In the genomic region with DNA sequence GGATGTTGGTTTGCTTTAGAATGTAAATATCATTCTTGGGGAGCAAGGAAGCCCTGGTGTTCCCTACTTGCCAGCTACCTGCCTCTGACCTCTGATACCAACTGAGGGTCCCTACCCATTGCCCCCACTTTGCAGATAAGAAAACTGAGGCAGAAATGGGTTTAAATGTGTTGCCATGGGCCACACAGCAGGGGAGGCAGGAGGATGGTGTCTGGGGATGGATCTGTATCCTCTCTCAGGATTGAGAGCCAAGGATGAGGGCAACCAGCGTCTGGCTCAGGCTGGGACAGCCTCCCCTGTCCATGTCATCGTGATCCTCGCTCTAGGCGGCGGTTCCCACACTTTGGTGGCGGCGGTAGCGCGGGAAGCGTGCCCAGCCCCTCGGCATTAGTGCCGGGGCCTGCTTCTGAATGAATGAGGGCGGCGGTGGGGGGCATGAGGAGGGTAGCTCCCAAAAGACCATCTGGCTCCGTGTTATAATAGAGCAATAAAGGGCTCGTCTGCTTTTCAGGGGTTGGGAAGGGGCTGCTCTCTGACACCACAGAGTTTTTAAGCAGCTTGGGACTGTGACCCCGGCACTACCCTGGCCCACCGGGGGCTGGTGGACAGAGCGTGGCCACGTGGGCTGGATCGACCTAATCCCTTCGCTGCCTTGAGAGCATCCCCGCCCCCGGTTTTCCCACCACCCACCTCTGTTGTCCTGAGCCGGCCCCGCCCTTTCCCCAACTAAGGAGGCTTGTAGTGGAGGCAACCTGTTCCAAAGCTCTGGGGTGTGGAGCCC, we compare ENCODE assay signal across 11 mouse cellular contexts. TPM values are rescaled to one million over a fixed set of nuclear protein-coding genes. Genes with fewer than 3 reads are reported as not detected.
DNase-seq lines count a peak whose midpoint lies in the region; ATAC-seq and TF ChIP-seq lines count a peak whose summit lies in the region.
"Had no signal": no experiment of that assay in that cellular context is flagged by ENCODE, and none has a peak within 500 bp of the region (broad histone marks: within the 10 kb centered on the region; RNA-seq: fewer than 3 reads in every experiment).

No protein-coding gene starts in this region.

- ATAC-seq in embryonic facial prominence, embryonic 14.5 days (ENCODE audit: low read depth) = peak; percentile 48; the same call in 1 of the 2 replicates
- ATAC-seq in hindbrain, postnatal 0 days = peak; percentile 40; the same call in 1 of the 2 replicates
- peak; percentile 61 for ATAC-seq in neural tube, embryonic 12.5 days (ENCODE audit: low FRiP score, low read depth)

- no peak overlapping the region for H3K27ac ChIP-seq in heart, embryonic 10.5 days
- H3K27ac ChIP-seq in embryonic facial prominence, embryonic 14.5 days (replicated peaks; ENCODE audit: low read depth, low read length) = no peak overlapping the region
- H3K27ac ChIP-seq in hindbrain, postnatal 0 days = no peak overlapping the region
- H3K27ac ChIP-seq in neural tube, embryonic 12.5 days = no peak overlapping the region
- H3K27ac ChIP-seq: kidney, postnatal 0 days; stomach, postnatal 0 days had no signal

- H3K27me3 ChIP-seq in heart, embryonic 10.5 days (ENCODE audit: insufficient read depth, poor library complexity, severe bottlenecking) = peaks cover 96% of the 10 kb centered on the region
- peaks cover 72% of the 10 kb centered on the region for H3K27me3 ChIP-seq in embryonic facial prominence, embryonic 14.5 days (replicated peaks; ENCODE audit: control insufficient read depth, insufficient read depth, low read length)
- H3K27me3 ChIP-seq in hindbrain, postnatal 0 days (ENCODE audit: insufficient read depth, low read length) = no peaks in the 10 kb centered on the region
- H3K27me3 ChIP-seq in neural tube, embryonic 12.5 days (replicated peaks) = peaks cover 28% of the 10 kb centered on the region; the same call in 1 of the 2 replicates

- no peaks in the 10 kb centered on the region for H3K9me3 ChIP-seq in heart, embryonic 10.5 days
- no peaks in the 10 kb centered on the region for H3K9me3 ChIP-seq in embryonic facial prominence, embryonic 14.5 days (ENCODE audit: control insufficient read depth, low read length)
- no peaks in the 10 kb centered on the region for H3K9me3 ChIP-seq in hindbrain, postnatal 0 days (ENCODE audit: low read length)
- no peaks in the 10 kb centered on the region for H3K9me3 ChIP-seq in neural tube, embryonic 12.5 days

- intact Hi-C loops in heart, postnatal 14 days (cut with DNase I) = no loop called here
- intact Hi-C loops in gastrocnemius, postnatal 36 days (cut with DNase I) = loop anchor here (5.0 kb wide), 1 partner anchor 40 kb away; no protein-coding TSS in a partner anchor

- peak overlapping the region; percentile 18; the same call in 1 of the 2 replicates for H3K4me2 ChIP-seq in embryonic facial prominence, embryonic 14.5 days (ENCODE audit: low read depth, low read length)
- peak overlapping the region; percentile 35 for H3K4me2 ChIP-seq in hindbrain, postnatal 0 days (ENCODE audit: low read depth, low read length)
- peak overlapping the region; percentile 46 for H3K4me2 ChIP-seq in neural tube, embryonic 12.5 days (replicated peaks)

- no peak for DNase-seq in heart, embryonic 10.5 days (ENCODE audit: low spot score)
- DNase-seq in heart, postnatal 14 days = no peak
- peak; percentile 64 for DNase-seq in embryonic facial prominence, embryonic 14.5 days (ENCODE audit: low spot score)
- DNase-seq in hindbrain, postnatal 0 days (ENCODE audit: low spot score) = peak; percentile 76
- no peak for DNase-seq in gastrocnemius, postnatal 36 days
- DNase-seq in left cerebral cortex, adult 8-10 months (ENCODE audit: low spot score in 2 of 2) = no peak
- no peak for DNase-seq in heart, adult 8-10 months (ENCODE audit: low spot score)
- DNase-seq: right cerebral cortex, adult 18-20 months had no signal

- TF ChIP-seq CTCF in hindbrain, postnatal 0 days (IDR thresholded peaks at IDR 0.05; ENCODE audit: low read depth) = no peak

- H3K9ac ChIP-seq in embryonic facial prominence, embryonic 14.5 days (ENCODE audit: low read depth, low read length) = no peak overlapping the region
- H3K9ac ChIP-seq in hindbrain, postnatal 0 days (replicated peaks; ENCODE audit: low read length) = no peak overlapping the region
- no peak overlapping the region for H3K9ac ChIP-seq in neural tube, embryonic 12.5 days

- peak overlapping the region; percentile 15; the same call in 1 of the 2 replicates for H3K4me3 ChIP-seq in heart, embryonic 10.5 days
- H3K4me3 ChIP-seq in embryonic facial prominence, embryonic 14.5 days (ENCODE audit: low read depth, low read length) = no peak overlapping the region
- H3K4me3 ChIP-seq in hindbrain, postnatal 0 days (ENCODE audit: low read length) = peak overlapping the region; percentile 7; the same call in 1 of the 2 replicates
- H3K4me3 ChIP-seq in neural tube, embryonic 12.5 days = no peak overlapping the region

- 5% methylated on average over 26 of the region's 26 CpGs for WGBS in heart, embryonic 10.5 days
- WGBS in embryonic facial prominence, embryonic 14.5 days = under 1% methylated on average over 26 of the region's 26 CpGs
- 4% methylated on average over 26 of the region's 26 CpGs for WGBS in hindbrain, postnatal 0 days
- WGBS in neural tube, embryonic 12.5 days = 1% methylated on average over 26 of the region's 26 CpGs

- peaks cover 18% of the 10 kb centered on the region for H3K4me1 ChIP-seq in heart, embryonic 10.5 days
- peaks cover 12% of the 10 kb centered on the region; the same call in 1 of the 2 replicates for H3K4me1 ChIP-seq in embryonic facial prominence, embryonic 14.5 days (ENCODE audit: control insufficient read depth, insufficient read depth, low read length)
- peaks cover 15% of the 10 kb centered on the region for H3K4me1 ChIP-seq in hindbrain, postnatal 0 days (ENCODE audit: insufficient read depth, low read length)
- peaks cover 54% of the 10 kb centered on the region for H3K4me1 ChIP-seq in neural tube, embryonic 12.5 days

- no peaks in the 10 kb centered on the region for H3K36me3 ChIP-seq in heart, embryonic 10.5 days
- H3K36me3 ChIP-seq in embryonic facial prominence, embryonic 14.5 days (ENCODE audit: control insufficient read depth, insufficient read depth, low read length) = no peaks in the 10 kb centered on the region
- no peaks in the 10 kb centered on the region for H3K36me3 ChIP-seq in hindbrain, postnatal 0 days (ENCODE audit: insufficient read depth, low read length)
- H3K36me3 ChIP-seq in neural tube, embryonic 12.5 days = no peaks in the 10 kb centered on the region

RNA-seq across cellular contexts. Expression of a gene that starts 8.1 kb away (rescaled TPM):
- polyA plus RNA-seq in heart, embryonic 10.5 days (2016; fragmentation: Nextera tagmentation; extraction: Ambion mirVana) = 0.15 and 0.26 TPM in 2 replicates
- not detected for total RNA-seq in heart, postnatal 14 days (2021)
- polyA plus RNA-seq in embryonic facial prominence, embryonic 14.5 days (2014; fragmentation: Nextera tagmentation; extraction: Ambion mirVana) = 2.1 and 2.8 TPM in 2 replicates
- 149 and 177 TPM in 2 replicates for total RNA-seq in hindbrain, postnatal 0 days (2014; rRNA removed)
- polyA plus RNA-seq in hindbrain, postnatal 0 days (2015; fragmentation: Nextera tagmentation; extraction: Ambion mirVana) = 106 and 122 TPM in 2 replicates
- 396 and 412 TPM in 2 replicates for polyA plus RNA-seq in neural tube, embryonic 12.5 days (2016; fragmentation: Nextera tagmentation; extraction: Ambion mirVana)
- not detected for total RNA-seq in gastrocnemius, postnatal 36 days (2021)
- 10 to 100 TPM; 31.5 to 42.6 (median 41.9) TPM for total RNA-seq in left cerebral cortex, adult 8-10 months (2022)
- total RNA-seq in heart, adult 8-10 months (2022) = not detected

RNA-seq across cellular contexts. Expression of a gene that starts 11.3 kb away (rescaled TPM):
- 45.3 and 49.2 TPM in 2 replicates for polyA plus RNA-seq in heart, embryonic 10.5 days (2016; fragmentation: Nextera tagmentation; extraction: Ambion mirVana)
- 10 to 100 TPM; 38.3 to 41.0 TPM for total RNA-seq in heart, postnatal 14 days (2021)
- polyA plus RNA-seq in embryonic facial prominence, embryonic 14.5 days (2014; fragmentation: Nextera tagmentation; extraction: Ambion mirVana) = 34.5 and 38.8 TPM in 2 replicates
- total RNA-seq in hindbrain, postnatal 0 days (2014; rRNA removed) = 34.5 and 40.9 TPM in 2 replicates
- polyA plus RNA-seq in hindbrain, postnatal 0 days (2015; fragmentation: Nextera tagmentation; extraction: Ambion mirVana) = 25.2 and 28.1 TPM in 2 replicates
- 41.2 and 46.3 TPM in 2 replicates for polyA plus RNA-seq in neural tube, embryonic 12.5 days (2016; fragmentation: Nextera tagmentation; extraction: Ambion mirVana)
- total RNA-seq in gastrocnemius, postnatal 36 days (2021) = 10 to 100 TPM; 30.5 to 33.2 TPM
- total RNA-seq in left cerebral cortex, adult 8-10 months (2022) = 10 to 100 TPM; 35.5 to 44.7 (median 38.6) TPM
- 10 to 100 TPM; 38.6 to 44.1 (median 41.2) TPM for total RNA-seq in heart, adult 8-10 months (2022)

RNA-seq across cellular contexts. Expression of a gene that starts 24.3 kb away (rescaled TPM):
- 1.6 and 2.6 TPM in 2 replicates for polyA plus RNA-seq in heart, embryonic 10.5 days (2016; fragmentation: Nextera tagmentation; extraction: Ambion mirVana)
- 1 to 10 TPM; 4.1 to 5.6 TPM for total RNA-seq in heart, postnatal 14 days (2021)
- polyA plus RNA-seq in embryonic facial prominence, embryonic 14.5 days (2014; fragmentation: Nextera tagmentation; extraction: Ambion mirVana) = 0.98 and 1.3 TPM in 2 replicates
- total RNA-seq in hindbrain, postnatal 0 days (2014; rRNA removed) = 0.52 TPM in 1 of 2 replicates, not detected in the other
- polyA plus RNA-seq in hindbrain, postnatal 0 days (2015; fragmentation: Nextera tagmentation; extraction: Ambion mirVana) = 0.16 and 0.29 TPM in 2 replicates
- polyA plus RNA-seq in neural tube, embryonic 12.5 days (2016; fragmentation: Nextera tagmentation; extraction: Ambion mirVana) = 0.34 and 1.2 TPM in 2 replicates
- 1 to 10 TPM; 1.4 to 1.6 TPM for total RNA-seq in gastrocnemius, postnatal 36 days (2021)
- 1 to 10 TPM; 1.5 to 3.0 (median 2.8) TPM for total RNA-seq in left cerebral cortex, adult 8-10 months (2022)
- total RNA-seq in heart, adult 8-10 months (2022) = 1 to 10 TPM; 4.0 to 9.1 (median 4.5) TPM

RNA-seq across cellular contexts. Expression of a gene that starts 53.7 kb away (rescaled TPM):
- 24.6 and 32.3 TPM in 2 replicates for polyA plus RNA-seq in heart, embryonic 10.5 days (2016; fragmentation: Nextera tagmentation; extraction: Ambion mirVana)
- 10 to 100 TPM; 44.7 to 51.3 TPM for total RNA-seq in heart, postnatal 14 days (2021)
- 50.3 and 52.1 TPM in 2 replicates for polyA plus RNA-seq in embryonic facial prominence, embryonic 14.5 days (2014; fragmentation: Nextera tagmentation; extraction: Ambion mirVana)
- 33.5 and 47.3 TPM in 2 replicates for total RNA-seq in hindbrain, postnatal 0 days (2014; rRNA removed)
- polyA plus RNA-seq in hindbrain, postnatal 0 days (2015; fragmentation: Nextera tagmentation; extraction: Ambion mirVana) = 78.2 and 83.8 TPM in 2 replicates
- 36.1 and 40.4 TPM in 2 replicates for polyA plus RNA-seq in neural tube, embryonic 12.5 days (2016; fragmentation: Nextera tagmentation; extraction: Ambion mirVana)
- total RNA-seq in gastrocnemius, postnatal 36 days (2021) = 100 to 1,000 TPM in 1 of 2 experiments, 10 to 100 TPM in 1; 89.1 to 111 TPM
- 10 to 100 TPM; 56.5 to 68.1 (median 60.5) TPM for total RNA-seq in left cerebral cortex, adult 8-10 months (2022)
- total RNA-seq in heart, adult 8-10 months (2022) = 100 to 1,000 TPM in 2 of 4 experiments, 10 to 100 TPM in 2; 92.4 to 111 (median 101) TPM

Comparison
In these comparisons a context has a peak if more than half of its experiments do, and no peak if none do; other contexts are left out.
1. DNase-seq: peak in embryonic facial prominence, embryonic 14.5 days (single experiment) and hindbrain, postnatal 0 days (single experiment); none in heart, embryonic 10.5 days (single experiment), heart, postnatal 14 days (0 of 2), gastrocnemius, postnatal 36 days (0 of 2), left cerebral cortex, adult 8-10 months (0 of 2) and heart, adult 8-10 months (single experiment).
2. H3K4me3 ChIP-seq: peak in heart, embryonic 10.5 days (single experiment) and hindbrain, postnatal 0 days (single experiment); none in embryonic facial prominence, embryonic 14.5 days (single experiment) and neural tube, embryonic 12.5 days (single experiment).
3. RNA of a gene that starts 8.1 kb away (total RNA-seq): 149 to 177 TPM in hindbrain, postnatal 0 days and 31.5 to 42.6 TPM in left cerebral cortex, adult 8-10 months; not detected in heart, adult 8-10 months, not detected in gastrocnemius, postnatal 36 days and not detected in heart, postnatal 14 days; every median in the first group is over 10 times any median in the second.
4. Peak in every context shown above with its lines, with median percentiles within 50 percentile points of each other: ATAC-seq and H3K4me2 ChIP-seq.